Mouse (Mus musculus) megakaryocyte progenitor cell, adult 5-6 weeks (primary cell): ENCODE data around the gene Kif5c. TPM values are rescaled to one million over a fixed set of nuclear protein-coding genes. Genes with fewer than 3 reads are reported as not detected.

Experiments
- ATAC-seq: replicated peaks from 2 replicates; pipeline ENCODE4 v1.8.0; 2016; ENCODE audit warnings: mild to moderate bottlenecking, moderate TSS enrichment, inconsistent platforms; ENCODE audit not compliant: poor library complexity
- total RNA-seq, 2 experiments: library from RNA; stranded (forward) in 1 of 2; stranded (reverse) in 1 of 2; fragments of 157-497, 149-512 nt in 1 of 2; fragments of 200-1000 nt in 1 of 2; gene quantifications; 2 replicates each; pipeline versions ENCODE4 v1.2.3 to v1.2.4; 2015 to 2017

Gene Kif5c
- total RNA-seq, 2 experiments from 2014 or later = not detected

DNA sequence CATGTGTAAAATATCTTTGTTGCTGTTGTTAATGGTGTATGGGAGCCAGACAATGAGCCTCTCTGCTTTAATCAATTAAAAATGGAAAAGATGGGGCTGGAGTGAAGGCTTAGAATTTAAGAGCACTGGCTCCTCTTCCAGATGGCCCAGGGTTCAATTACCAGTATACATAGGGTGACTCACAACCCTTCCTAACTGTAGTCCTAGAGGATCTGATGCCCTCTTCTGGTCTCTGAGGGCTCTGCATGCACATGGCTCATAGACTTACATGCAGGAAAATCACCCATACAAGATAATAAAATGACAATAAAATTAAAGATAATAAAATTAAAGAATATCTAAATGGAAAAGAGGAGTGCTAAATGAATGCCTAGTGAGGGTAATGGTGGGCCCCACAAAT lies 156.6 kb downstream of the Kif5c start:
- ATAC-seq = peak; percentile 35

DNA sequence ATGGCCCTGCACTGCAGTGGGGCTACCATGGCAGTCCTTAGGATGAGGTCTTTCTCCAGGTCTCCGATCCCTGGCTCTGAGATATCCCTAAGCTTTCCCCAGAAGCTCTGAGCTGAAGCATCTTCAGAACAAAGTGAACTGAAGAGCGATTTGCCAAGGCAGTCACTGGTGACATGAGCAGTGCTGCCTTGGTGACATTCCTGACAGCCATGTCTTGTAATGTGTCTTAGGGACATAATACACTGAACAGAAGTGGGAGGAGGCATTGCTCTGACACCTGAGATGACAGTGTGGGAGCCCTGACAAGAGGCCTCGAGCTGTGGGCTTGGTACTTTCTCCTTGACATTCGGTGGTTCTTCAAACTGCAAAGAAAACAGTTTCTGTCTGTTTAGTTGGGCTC lies 157.3 kb downstream of the Kif5c start:
- no peak for ATAC-seq

DNA sequence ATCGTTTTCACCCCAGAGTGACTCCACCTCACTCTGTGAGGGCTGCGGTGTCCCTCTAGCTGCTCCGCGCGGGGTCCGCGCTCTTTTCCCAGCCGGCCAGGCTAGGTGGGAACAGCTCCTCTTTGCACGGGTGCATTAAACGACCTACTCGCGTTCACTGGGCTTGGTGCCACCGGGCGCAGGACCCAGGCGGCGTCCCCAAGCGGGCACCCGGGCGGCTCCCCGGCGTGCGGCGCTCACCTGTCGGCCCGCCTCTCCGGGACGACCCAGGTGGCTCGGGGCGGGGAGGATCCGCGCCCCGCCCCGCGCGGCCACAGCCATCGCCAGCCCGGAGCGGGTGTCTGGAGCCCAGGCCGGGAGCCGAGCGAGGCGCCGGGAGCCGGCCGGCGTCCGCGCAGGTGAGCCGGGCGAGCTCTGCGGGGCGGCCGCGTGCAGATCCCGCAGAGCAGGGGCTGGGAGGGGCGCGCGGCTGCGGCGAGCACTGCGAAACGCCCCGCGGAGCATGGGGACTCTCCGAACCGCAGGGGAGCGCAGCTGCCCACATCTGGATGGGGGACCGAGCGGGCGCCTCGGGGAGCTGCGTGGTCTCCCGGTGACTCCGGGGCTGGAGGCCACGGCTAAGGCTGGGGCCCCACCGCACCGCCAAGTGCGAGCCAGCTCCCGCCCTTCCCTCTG lies 168.4 kb downstream of the Kif5c start, which contains the start of gene Lypd6b:
Gene Lypd6b (plus strand): TSS at position 313 of the 675 bp plus-strand sequence.
- peak; percentile 42 for ATAC-seq

DNA sequence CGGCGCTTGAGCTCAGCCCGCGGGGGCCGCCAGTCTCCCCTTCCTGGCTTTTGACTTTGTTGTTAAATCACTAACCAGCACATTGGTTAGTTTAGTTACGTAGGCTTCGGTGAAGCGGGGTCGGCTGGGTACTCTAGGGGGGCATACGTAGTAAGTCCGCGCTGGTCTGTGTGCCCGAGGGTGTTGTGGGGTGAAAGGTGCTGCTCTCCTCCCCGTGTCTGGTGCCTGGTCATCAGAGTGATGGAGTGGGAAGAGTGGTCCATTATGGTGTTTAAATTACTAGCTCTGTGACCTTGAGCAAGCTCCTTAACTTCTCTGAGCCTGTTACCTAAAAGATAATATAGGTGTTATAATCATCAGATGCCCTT lies 168.9 kb downstream of the Kif5c start:
- peak; percentile 36 for ATAC-seq

DNA sequence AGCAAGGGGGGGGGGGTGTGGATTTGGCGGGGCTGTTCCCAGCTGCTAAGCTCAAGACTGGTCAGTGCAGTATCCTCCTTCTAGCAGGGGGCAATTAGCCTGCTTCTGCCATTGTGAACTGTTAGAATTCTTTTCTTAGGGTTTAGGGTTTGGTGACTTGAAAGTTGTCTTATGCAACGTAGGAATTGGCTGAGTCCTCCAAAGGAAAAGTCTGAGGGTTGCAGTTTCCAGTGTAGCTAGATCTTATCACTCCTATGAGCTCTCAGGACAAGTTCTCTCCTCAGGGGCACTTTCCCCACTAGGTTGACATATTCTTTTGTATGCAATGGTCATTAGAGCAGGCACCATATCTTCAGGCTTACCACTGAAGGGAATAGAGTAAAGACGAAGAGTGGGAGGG lies 169.5 kb downstream of the Kif5c start:
- ATAC-seq = no peak

DNA sequence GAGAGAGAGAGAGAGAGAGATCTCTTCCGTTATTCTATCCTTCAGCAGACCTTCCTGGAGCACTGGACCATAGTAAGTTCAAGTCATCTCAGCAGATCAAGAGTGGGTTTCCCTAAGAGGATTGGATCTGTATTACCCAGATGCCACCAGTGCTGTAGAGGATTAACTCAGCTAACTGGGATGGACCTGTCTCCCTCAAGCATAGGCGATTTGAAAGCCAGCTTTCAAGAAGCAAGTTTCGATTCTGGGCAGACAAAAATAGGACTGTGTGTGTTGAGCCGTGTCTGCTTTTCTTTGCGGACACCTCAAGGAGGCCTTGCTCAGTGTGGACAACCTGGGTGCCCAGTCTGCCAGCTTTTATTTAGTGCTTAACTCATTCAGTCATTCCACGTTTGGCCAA lies 170.0 kb downstream of the Kif5c start:
- no peak for ATAC-seq

DNA sequence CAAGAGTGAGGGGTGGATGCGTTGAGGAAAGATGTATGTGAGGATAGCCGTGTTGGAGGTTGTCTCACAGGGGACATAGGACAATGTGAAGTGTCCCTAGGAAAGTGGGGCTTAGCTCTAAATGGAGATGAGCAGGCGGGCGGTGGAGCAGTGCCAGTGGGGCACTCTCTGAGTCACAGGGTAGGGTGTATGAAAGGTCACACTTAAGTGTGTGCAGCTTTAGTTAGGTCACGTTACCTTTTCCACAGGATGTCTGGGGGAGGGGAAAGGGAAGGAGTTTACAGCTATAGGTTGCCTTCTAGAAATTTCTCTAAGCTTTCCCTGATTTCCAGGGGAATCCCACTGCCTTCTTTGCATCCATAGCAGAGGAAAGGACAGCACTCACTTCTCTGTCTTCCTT lies 170.4 kb downstream of the Kif5c start:
- ATAC-seq = no peak

DNA sequence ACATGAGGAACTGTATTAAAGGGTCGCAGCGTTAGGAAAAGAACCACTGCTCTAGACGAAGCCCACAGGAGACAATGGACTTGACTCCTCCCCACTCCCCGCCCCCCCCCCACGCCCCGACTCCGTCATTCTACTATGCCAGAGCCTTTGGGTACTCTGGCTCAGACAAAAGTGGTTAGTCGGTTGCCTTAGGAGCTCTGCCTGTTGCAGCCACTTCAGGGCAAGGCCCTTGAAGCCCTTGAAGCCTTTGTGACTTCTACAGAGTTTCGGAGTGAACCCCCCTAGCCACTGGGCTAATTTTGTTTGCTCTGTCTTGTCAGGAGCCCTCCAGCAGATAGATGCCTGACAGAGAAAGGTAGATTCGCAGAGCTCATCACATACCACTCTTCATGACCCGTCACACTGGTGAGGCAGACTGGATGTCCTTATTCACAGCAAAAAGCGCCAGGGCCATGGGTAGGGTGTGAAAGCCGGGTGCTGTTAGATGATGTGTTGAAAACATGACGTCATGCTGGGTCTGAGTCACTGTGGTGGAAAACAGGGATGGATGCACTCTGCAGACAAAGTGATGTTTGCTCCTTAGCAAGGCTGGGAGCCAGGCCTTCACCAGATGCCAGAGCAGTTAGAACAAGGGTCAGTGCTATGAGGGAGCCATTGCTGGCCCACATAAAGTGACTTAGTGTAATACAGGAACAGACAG lies 178.5 kb downstream of the Kif5c start:
- no peak for ATAC-seq

DNA sequence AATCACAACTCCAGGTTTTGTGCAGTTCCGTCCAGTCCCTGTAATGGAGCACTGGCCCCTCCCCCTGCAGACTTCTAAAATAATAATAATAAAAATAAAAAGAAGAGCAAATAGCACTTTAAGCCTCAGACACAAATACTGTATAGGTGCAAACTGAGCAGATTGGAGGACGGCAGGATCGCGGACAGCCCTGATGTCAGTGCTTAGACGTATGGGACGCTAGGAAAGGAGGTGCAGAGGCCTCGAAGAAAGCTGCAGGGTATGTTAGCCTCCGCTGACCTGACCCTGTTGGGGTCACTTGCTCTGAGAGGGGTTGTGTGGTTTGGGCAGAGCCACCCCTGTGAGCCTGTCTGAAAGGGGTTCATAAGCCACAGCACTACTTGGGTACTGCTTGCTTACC lies 185.3 kb downstream of the Kif5c start:
- ATAC-seq = no peak

DNA sequence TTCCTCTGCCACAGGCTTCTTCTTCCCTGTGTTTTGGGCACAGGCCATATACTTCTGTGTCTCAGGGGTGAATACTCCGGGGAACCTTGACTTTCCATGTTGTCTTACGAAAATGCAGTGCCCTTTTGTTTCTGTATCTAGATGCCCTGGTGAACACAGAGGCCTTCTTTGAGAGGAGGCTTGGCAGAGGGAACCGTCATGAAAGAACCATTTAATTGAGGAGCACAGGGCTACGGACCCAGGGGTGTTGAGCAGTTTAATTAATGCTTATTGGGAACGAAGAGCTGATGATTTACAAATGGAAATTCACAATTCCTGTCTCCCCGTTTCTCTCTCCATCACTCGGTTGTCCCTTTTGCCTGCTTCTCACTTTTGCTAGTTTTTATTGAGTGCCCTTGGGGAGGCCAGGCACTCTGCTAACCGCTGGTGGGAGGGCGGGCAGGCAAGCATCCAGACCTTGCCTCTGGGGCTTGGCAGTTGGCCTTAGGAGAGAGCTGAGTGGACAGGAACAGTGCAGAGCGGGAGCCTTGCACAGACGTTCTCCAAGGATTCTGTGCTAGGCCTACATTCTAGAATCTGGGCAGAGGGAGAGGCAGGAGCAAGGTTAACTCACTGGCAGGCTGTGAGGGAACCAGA lies 186.8 kb downstream of the Kif5c start:
- ATAC-seq = no peak

DNA sequence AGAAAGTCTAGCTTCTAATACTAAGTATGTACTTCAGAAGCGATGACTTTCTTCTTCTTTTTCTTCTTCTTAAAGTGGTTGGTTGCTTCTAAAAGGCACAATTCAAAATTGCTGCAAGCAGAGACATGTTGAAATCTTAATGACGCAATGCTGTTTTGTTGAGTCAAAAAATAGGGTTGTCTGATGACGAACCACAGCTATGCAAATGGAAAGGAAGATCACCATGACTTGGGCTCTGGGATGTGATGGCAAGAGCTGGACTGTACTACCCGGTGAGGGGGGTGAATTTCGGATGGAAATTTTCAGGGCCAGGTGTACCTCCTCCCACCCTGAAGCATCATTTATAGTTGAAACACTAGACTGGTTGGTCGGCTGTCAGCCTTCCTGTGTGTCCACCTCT lies 190.4 kb downstream of the Kif5c start:
- peak; percentile 27 for ATAC-seq

DNA sequence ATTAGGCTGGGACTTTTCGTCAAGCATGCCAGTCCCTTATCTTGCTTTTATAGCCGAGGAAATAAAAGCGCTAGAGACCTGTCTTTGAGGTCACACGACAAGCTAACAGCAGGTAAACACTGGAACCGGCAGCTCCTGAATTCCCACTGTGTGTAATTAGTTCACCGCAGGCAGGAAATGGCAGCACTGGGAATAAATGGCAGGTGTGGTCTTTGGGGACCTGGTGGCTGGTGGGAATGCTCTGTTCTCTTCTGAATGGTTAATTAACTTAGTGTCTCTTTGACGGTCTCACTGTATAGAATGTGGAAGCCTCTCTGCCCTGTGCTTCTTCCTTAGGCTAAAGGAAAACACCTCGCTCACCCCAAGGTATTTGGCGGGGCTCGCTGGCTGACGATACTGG lies 192.3 kb downstream of the Kif5c start:
- peak; percentile 2; the same call in 1 of the 2 replicates for ATAC-seq

DNA sequence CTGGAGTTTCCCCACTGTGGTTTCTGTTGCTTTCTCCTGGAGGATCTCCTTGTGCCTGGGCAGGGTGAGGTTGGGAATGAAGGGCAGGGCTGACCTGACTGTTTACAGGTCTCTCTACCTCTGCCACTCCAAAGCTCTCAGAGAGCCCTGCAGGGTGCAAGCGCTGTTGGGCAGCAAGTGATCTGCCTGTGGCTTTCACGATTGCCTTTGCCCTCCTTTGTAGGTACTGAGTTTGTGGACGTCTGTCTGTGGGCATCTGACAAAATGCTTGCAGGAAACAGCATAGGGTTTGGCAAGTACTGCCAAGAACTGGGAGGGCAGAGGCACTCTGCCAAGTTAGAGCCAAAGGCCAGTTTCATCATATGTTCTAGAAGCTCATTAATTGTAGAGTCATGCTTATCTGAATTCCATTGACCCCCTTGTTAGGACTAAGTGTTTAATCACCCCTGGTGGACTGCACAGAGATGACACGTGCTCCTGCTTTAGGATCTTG lies 192.8 kb downstream of the Kif5c start:
- peak; percentile 55 for ATAC-seq

DNA sequence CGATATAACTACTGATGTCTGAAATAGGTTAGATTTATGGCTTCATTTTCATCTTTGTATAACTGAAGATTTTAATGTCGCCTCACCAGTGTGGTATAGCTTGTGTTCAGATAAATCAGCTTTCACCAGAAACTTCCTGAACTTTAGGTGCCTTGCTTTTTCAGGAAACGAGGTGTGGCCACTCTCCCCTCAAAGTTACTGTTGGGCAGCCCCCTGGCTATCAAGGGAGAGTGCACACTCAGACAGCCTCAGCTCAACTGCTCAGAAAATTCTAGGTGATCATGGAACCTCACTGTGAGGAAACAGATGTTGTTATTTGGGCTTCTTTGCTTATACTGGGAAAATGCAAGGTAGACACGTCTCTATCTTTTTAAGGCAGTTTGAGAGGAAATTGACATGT lies 194.1 kb downstream of the Kif5c start:
- no peak for ATAC-seq

DNA sequence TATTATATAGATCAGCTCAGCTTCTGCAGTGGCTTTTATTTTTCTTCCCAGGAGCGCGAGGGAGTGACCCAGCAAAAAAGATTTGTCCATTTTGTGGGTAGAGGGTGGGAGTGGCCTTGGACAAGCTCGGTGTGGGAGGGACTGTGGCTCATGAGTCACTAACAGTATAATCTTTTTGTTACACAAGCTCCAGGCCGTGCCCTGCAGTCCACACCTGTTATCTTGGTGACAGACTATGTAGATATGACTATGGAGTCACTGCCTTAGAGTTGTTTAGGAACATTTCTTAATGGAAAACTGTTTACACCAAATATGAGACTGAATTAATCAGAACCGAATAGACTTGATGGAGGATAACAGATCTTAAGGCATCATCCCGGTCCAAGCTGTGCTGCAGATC lies 194.9 kb downstream of the Kif5c start:
- peak; percentile 72 for ATAC-seq

DNA sequence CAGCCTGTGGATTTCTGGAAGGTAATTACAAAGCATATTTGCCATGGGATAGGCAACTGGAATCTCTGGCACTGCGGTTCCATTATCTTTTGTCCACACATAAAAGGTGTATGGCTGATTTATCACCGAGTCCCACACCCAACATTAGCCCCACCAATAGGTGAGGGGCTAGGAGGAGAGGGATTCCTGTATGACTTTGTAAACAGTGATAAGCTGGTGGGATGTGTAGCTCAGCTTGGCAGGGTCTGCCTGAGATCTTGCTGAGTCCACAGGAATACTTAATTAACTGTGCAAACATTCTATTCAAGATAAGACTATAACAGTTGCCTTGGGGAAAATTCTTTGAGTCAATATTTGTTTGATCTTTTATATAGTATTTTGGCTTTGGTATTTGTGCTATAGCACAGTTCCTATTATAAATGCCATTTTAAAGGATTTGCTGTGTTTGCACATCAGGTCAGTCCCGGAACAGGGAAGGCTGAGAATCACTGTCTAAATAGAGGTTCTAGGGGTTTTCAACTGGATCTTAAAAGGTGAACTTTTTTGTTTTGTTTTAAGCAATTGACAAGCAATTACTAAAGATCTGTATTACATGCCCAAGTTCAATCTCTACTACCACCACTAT lies 196.7 kb downstream of the Kif5c start:
- ATAC-seq = no peak

DNA sequence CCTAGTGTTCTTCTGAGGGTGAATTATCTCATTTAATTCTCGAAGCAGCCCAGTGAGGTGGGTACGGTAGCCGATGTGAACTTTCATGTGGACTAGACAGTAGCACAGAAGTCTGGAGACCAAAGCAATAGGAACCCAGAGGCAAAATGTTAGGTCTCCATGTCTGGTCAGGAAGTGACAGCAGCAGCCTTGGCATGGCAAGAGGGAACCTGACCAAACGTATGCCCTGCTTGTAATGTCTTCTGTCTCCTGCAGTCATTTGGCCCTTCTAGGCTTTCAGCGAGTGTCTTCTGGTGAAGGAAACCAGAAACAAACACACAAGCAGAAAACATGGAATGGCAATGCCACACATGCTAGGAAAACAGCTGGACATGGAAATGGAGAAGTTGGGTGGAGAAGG lies 197.5 kb downstream of the Kif5c start:
- ATAC-seq = no peak

DNA sequence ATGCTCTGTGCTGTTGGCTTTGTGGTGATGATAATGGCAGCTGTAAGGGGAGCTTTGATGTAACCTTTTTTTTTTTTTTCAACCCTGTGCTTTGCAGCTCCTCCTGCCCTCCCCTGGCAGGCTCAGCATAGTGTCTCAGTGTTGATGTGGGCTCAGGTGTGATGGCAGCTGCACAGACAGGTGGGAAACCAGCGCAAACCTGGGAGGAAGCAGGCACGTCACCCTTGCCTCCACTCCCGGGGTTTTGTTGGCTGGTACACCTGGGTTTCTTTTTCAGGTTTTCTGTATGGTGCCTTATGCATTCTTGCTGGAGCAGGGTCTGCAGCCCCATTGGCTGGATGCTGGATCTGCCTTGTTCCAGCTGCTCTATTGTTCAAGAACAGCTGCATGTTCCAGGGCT lies 198.1 kb downstream of the Kif5c start:
- ATAC-seq = no peak

DNA sequence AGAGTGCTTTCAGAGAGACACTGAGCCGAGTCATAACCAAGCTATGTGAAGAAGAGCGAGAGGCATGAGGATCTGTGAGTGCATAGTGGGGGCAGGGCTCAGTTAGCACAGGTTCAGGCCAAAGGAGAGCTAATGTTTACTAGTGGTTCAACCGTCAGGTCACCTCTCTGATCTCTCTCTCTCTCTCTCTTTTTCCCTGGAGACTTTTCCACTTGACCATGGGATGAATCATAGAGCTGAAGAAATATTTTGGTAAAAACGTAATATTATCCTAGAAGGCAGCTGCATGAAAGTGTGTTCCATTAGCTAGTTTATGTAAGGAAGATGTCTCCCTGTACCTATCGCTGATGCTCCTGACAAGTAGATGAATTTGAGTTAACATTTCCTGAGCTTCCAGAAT lies 199.0 kb downstream of the Kif5c start:
- no peak for ATAC-seq

DNA sequence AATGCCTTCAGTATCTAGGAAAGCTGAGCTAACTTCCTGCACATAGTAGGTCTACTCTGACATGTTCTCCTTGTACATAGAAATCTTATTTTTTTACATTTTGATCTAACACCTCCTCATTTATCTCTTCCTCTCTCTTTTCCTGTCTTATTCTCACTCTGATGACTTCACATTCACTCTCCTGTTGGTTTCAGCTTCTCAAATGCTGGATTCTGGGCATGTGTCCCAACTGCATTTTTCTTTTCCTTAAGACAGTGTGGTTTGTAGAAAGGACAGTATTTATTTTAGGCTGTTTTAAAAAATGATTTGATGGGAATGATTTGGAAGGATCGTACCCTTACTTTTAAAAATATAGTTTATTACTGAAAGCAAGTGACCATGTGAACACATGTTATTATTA lies 203.2 kb downstream of the Kif5c start:
- no peak for ATAC-seq
